Mouse (Mus musculus) natural killer cell, adult 2 months (primary cell): Measurements from ENCODE around the gene Bicral.
"Not testable (repeated sequence)": the region's sequence is repeated elsewhere in the genome, so short reads cannot be mapped to it uniquely, and the experiment has no call there.

Source experiments
- DNase-seq, 2 experiments: peaks; one replicate each; pipeline ENCODE4 v3.0.0; 2022; ENCODE audit warnings: low spot score in 2 of 2

Gene Bicral

DNA sequence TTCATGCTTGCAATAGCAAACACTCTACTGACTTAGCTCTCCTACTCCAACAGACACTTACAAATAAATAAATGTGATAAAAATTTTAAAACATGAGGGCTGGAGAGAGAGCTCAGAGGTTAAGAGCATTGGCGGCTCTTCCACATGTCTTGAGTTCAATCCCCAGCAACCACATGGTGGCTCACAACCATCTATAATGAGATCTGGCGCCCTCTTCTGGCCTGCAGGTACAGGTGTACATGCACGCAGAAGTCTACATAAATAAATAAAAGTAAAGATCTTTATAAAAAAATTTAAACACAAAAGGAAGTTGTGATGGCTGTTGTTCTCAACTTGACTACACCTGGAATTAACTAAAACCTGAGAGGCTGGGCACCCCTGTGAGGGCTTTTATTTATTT is 17.3 kb upstream of the Bicral start:
- peak; percentile 17 to 41 for DNase-seq

GRCm38 (mm10) chr17:46874133-46874532 is 15.9 kb upstream of the Bicral start:
- no peak for DNase-seq

DNA sequence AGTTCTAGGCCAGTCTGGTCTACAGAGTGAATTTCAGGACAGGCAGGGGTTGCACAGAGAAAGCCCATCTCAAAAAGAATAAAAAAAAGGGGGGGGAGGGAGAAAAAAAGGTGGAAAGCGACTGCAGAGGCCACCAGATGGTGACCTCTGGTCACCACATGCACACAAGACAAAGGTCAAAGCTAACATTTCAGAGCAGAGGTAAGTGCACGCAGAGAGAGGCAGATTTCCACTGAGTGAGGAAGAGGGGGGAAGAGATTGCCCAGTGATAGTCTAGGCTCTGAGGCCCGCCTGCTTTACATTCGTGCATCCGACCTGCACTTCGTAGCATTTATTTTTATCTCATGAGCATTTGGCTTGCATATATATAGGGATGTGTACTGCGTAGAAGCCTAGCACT is 14.5 kb upstream of the Bicral start:
- DNase-seq: no peak

- no peak for DNase-seq
These were observed 12.6 kb upstream of the Bicral start for GRCm38 (mm10) chr17:46870913-46871312.

DNA sequence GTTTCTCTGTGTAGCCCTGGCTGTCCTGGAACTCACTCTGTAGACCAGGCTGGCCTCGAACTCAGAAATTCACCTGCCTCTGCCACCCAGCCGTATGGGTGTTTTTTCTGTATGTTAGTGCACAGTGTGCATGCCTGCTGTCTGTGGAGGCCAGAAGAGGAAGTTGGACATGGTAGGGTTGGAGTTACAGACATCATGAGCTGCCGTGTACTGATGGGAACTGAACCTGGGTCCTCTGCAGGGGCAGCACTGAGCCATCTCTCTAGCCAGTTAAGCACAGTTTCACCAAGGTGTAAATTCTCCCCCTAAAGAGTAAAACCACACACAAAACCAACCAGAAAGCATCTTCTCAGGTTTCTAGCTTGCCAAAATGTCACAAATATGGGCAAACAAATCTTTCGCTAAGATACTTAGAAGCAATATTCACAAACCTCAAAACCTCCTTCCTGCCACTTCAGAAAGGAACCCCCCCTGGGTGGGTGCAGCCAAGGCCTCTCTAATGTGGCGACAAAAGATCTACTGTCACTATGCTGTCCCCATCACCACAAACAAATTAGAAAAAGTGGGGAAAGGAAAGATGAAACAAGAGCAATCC is 12.0 kb upstream of the Bicral start:
- peak; percentile 58 to 62 for DNase-seq

DNA sequence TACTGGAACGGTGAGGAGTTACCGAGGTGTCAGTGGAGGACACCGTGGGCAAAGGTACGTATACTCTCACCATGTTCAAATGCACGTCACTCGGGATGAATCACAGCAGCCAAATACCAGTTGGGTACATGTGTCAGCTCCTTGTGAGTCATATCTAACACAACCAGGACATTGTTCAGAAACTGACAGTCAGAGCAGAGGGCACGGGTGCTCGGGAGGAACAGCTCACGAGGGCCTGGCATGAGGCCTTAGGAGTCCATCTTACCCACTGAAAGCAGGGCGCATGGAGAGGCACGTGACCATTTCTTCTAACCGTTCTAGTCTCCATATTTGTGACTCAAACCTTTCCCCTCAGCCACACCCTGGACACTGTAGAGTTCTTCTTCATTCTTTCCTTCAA is 8.6 kb upstream of the Bicral start:
- DNase-seq: no peak

DNA sequence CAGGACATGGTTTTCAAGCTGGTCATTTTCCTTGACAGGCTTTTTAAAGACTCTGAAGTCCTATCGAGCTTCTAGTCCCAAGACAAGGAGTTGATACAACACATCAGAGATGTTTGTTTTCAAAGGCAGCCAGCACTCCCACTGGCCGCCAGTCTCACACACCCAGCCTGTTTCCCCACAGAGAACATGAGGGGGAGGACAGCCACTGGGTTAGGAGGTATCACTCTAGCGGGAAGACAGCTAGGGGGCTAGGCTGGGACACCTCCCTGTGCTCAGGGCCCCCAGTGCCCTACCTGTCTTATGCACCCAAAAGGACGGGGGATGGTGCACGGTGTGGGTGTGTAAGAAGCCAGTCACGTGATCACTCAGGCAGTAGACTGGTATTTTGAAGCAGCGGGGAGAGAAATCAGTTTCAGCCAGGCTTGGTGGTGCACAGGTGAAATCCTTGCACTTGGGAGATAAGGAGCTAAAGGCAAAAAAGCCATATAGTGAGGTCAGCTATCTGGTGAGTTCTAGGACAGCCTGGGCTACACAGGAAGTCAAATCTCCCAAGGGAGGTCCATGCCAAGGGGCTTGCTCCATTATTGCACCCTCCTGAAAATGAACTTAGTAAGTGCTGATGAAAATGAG is 6.4 kb upstream of the Bicral start:
- no peak for DNase-seq

GRCm38 (mm10) chr17:46860120-46860519 is 1.8 kb upstream of the Bicral start:
- no peak for DNase-seq

- no peak for DNase-seq
These were observed 615 bp upstream of the Bicral start for GRCm38 (mm10) chr17:46858749-46859444.

DNA sequence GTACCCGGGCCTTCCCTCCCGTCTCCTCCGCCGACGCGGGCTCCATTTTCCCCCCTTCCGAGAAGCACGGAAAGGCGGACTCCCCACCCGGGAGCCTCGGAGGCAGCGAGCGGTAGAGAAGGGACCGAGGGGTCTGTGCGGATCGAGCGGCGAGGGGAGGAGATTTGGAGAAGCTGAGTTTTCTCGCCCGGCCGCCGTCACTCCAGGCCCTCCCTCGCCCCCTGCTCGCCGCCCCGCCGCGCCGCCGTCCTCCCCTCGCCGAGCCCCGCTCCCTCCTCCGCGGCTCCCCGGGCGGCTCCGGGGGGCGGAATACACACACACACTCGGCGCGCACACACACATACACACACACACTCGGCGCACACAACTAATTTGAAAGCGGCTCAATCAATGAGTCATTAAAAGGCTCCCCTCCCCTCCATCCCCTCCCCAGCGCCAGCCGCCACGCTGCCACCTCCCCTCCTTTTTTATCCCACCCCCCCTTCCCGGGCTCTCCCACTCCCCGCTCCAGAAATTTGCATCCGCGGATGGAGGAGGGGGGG is 850 bp downstream of the Bicral start:
- DNase-seq: peak; percentile 67 to 75

GRCm38 (mm10) chr17:46856471-46857360 is 1.6 kb downstream of the Bicral start:
- peak; percentile 75 to 80 for DNase-seq

DNA sequence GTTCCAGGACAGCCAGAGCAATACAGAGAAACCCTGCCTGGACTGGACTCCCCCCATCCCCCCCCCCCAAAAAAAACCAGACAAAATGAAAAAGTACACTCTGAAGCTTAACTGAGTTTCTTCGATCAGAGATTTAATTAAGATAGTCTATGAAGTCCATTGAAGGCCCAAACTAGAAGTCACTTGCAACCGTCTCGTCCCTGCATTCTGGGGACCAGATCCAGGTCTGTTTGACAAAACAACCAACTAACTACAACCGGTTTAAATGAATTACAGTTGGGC is 2.2 kb downstream of the Bicral start:
- no peak for DNase-seq

- peak; percentile 9 to 29 for DNase-seq
These were observed 2.8 kb downstream of the Bicral start for GRCm38 (mm10) chr17:46855328-46856106.

- no peak for DNase-seq
These were observed 3.6 kb downstream of the Bicral start for GRCm38 (mm10) chr17:46854640-46855110.

- DNase-seq: no peak
These were observed 4.2 kb downstream of the Bicral start for GRCm38 (mm10) chr17:46854096-46854495.

GRCm38 (mm10) chr17:46853281-46853680 is 5.0 kb downstream of the Bicral start:
- DNase-seq: no peak

- DNase-seq: peak in 1 of 2 experiments; percentile 40
These were observed 5.6 kb downstream of the Bicral start for GRCm38 (mm10) chr17:46852725-46853124.

DNA sequence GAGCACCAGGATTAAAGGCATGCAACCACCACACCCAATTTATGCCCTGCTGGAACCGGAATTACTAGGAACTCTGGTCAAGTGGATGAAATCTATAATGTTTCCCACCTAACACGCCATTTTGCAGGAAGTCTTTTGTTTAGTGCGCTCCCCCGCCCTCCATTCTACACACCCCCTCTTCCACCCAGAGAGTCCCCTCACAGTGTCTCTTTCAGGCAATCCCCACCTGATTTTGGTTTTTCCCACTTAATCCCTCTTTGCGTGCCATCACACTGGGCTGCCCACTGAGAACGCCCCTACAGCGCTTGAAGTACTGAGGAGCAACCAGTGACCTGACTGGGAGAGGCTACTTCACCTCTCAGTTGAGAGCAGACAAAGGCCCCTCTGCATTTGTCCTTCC is 11.1 kb downstream of the Bicral start:
- DNase-seq: no peak

DNA sequence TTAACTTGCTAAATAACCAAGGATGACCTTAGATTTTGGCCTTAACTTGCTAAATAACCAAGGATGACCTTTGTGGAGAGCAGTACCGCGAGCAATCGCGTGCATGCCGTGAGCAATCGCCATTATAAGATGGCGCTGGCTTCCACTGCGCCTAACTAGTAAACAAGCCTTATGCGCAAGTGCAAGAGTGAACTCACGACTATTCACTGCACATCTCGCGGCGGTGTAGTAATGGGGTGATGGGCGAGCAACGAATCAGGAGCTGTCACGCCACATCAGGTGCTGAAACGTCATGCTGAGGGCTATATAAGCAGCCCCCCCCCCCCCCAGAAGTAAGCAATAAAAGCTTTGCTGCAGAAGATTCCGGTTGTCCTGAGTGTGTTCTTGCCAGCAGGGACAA is 11.7 kb downstream of the Bicral start:
- DNase-seq: not testable (repeated sequence)

GRCm38 (mm10) chr17:46845262-46845661 is 13.0 kb downstream of the Bicral start:
- no peak for DNase-seq

DNA sequence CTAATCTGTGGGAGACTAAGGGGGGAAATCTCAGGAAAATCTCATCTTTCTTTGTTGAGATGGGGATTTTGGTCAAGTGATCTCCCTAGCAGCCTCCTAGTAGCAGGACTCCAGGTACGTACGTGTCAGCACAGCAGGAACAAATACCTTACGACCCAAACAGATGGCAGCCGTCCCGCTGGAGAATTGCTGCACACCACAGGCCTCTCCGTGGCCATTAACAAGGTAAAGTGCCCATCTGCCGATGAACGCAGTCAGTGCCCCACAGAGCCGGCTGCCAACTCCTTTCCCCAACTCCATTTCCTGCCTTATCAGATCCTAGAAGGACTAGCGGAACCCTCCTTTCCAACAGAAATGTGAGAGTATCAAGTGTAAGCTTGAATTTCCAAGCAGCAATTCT is 13.5 kb downstream of the Bicral start:
- DNase-seq: no peak
